Mouse (Mus musculus) limb, embryonic 14.5 days (tissue): ENCODE results near the gene Tlr2. TPM values are rescaled to one million over a fixed set of nuclear protein-coding genes. Genes with fewer than 3 reads are reported as not detected.

Source experiments
- ATAC-seq: fragments of 200-750 bp; cut with Nextera tagmentation; 2 replicates; pipeline ENCODE4 v1.8.0; 2017; ENCODE audit warnings: low read depth, moderate number of reproducible peaks, moderate TSS enrichment; ENCODE audit not compliant: low FRiP score
- DNase-seq: peaks from one replicate; pipeline ENCODE4 v3.0.0-alpha.2; 2015; ENCODE audit warnings: low spot score
- H3K27ac ChIP-seq: fragments of 300-500 bp; sonication (generic); replicated peaks from 2 replicates; pipeline ENCODE4 v1.5.1; 2014; ENCODE audit warnings: low read depth, mild to moderate bottlenecking, low read length, moderate library complexity, mixed read lengths
- H3K27me3 ChIP-seq: fragments of 300-500 bp; sonication (generic); 2 replicates; pipeline ENCODE4 v1.6.1; 2014; ENCODE audit warnings: low read length, mixed read lengths; ENCODE audit not compliant: control insufficient read depth, insufficient read depth
- H3K36me3 ChIP-seq: fragments of 300-500 bp; sonication (generic); 2 replicates; pipeline ENCODE4 v1.6.1; 2014; ENCODE audit warnings: mild to moderate bottlenecking, low read length, moderate library complexity, mixed read lengths; ENCODE audit not compliant: control insufficient read depth, insufficient read depth
- H3K4me1 ChIP-seq: fragments of 300-500 bp; sonication (generic); 2 replicates; pipeline ENCODE4 v1.6.1; 2014; ENCODE audit warnings: antibody characterized with exemption, low read length, mixed read lengths; ENCODE audit not compliant: control insufficient read depth, insufficient read depth
- H3K4me2 ChIP-seq: fragments of 300-500 bp; sonication (generic); replicated peaks from 2 replicates; pipeline ENCODE4 v1.6.1; 2014; ENCODE audit warnings: low read depth, mild to moderate bottlenecking, low read length, moderate library complexity; ENCODE audit not compliant: severe bottlenecking
- H3K4me3 ChIP-seq: fragments of 300-500 bp; sonication (generic); replicated peaks from 2 replicates; pipeline ENCODE4 v1.5.1; 2014; ENCODE audit warnings: low read length
- H3K9ac ChIP-seq: fragments of 300-500 bp; sonication (generic); 2 replicates; pipeline ENCODE4 v1.6.1; 2014; ENCODE audit warnings: mild to moderate bottlenecking, low read depth, low read length, moderate library complexity; ENCODE audit not compliant: severe bottlenecking
- H3K9me3 ChIP-seq: fragments of 300-500 bp; sonication (generic); 2 replicates; pipeline ENCODE4 v1.6.1; 2016; ENCODE audit warnings: low read length; ENCODE audit not compliant: control insufficient read depth
- POLR2A ChIP-seq: fragments of 200-500 bp; IDR thresholded peaks from 2 replicates; pipeline ENCODE4 v1.8.0; 2012; ENCODE audit warnings: inconsistent platforms, mild to moderate bottlenecking, moderate library complexity, borderline replicate concordance; ENCODE audit not compliant: insufficient read depth, insufficient read length; ENCODE audit errors: extremely low read depth
- WGBS: fragments of 180-500 bp; shearing (Covaris S2); extraction: QIAGEN DNeasy Blood & Tissue Kit; methylation state at CpG from one replicate; pipeline ENCODE4 v1.1.7; 2014; 5-methylcytosine and 5-hydroxymethylcytosine counted together
- polyA plus RNA-seq, 2 experiments: library from polyadenylated mRNA; depleted of rRNA in 1 of 2; stranded (reverse) in 1 of 2; unstranded in 1 of 2; fragments of >200 nt; fragmentation: Nextera tagmentation in 1 of 2; extraction: Ambion mirVana in 1 of 2; gene quantifications; 2 replicates each; pipeline versions ENCODE4 v1.2.1 to v1.2.3; 2012 to 2014

The Tlr2 gene
- polyA plus RNA-seq, 2 experiments: 5.6 to 10.3 TPM

GRCm38 (mm10) chr3:83801649-83802155, 39.9 kb downstream of the Tlr2 start:
- no peak overlapping the region for H3K9ac ChIP-seq
- no peaks in the 10 kb centered on the region for H3K9me3 ChIP-seq
- H3K4me2 ChIP-seq: no peak overlapping the region
- ATAC-seq (no peak), DNase-seq (no peak)
- WGBS: 94% methylated on average over 4 of the region's 4 CpGs
- H3K4me3 ChIP-seq: no peak overlapping the region
- no peak for TF ChIP-seq POLR2A
- H3K4me1 ChIP-seq: no peaks in the 10 kb centered on the region; the same call in 1 of the 2 replicates
- H3K27me3 ChIP-seq: no peaks in the 10 kb centered on the region
- H3K36me3 ChIP-seq: no peaks in the 10 kb centered on the region
- H3K27ac ChIP-seq: no peak overlapping the region

- 94% methylated on average over 7 of the region's 7 CpGs for WGBS
- Histone ChIP-seq H3K36me3 (no peaks in the 10 kb centered on the region), H3K4me2 (no peak overlapping the region)
These were observed 42.1 kb downstream of the Tlr2 start for GRCm38 (mm10) chr3:83799486-83799885.

GRCm38 (mm10) chr3:83797828-83798227, 43.7 kb downstream of the Tlr2 start:
- Histone ChIP-seq H3K27me3 (no peaks in the 10 kb centered on the region), H3K4me1 (no peaks in the 10 kb centered on the region), H3K4me3 (no peak overlapping the region), H3K9ac (no peak overlapping the region), H3K36me3 (no peaks in the 10 kb centered on the region), H3K27ac (no peak overlapping the region), H3K9me3 (no peaks in the 10 kb centered on the region), H3K4me2 (peak overlapping the region; percentile 10; the same call in 1 of the 2 replicates)
- WGBS: 5% methylated on average over 10 of the region's 10 CpGs
- peak; percentile 60 for DNase-seq
- peak; percentile 68 for ATAC-seq
- no peak for TF ChIP-seq POLR2A

More at GRCm38 (mm10) chr3:83799486-83799885, 42.1 kb downstream of the Tlr2 start:
- H3K9me3 ChIP-seq: no peaks in the 10 kb centered on the region
- no peak overlapping the region for H3K27ac ChIP-seq
- H3K4me3 ChIP-seq: no peak overlapping the region
- H3K9ac ChIP-seq: no peak overlapping the region
- no peak for DNase-seq
- no peaks in the 10 kb centered on the region for H3K4me1 ChIP-seq
- H3K27me3 ChIP-seq: no peaks in the 10 kb centered on the region
- ATAC-seq: no peak
- TF ChIP-seq POLR2A: no peak

- H3K27me3 ChIP-seq: no peaks in the 10 kb centered on the region
- no peak overlapping the region for H3K4me3 ChIP-seq
- H3K9me3 ChIP-seq: no peaks in the 10 kb centered on the region
- ATAC-seq: no peak
- H3K9ac ChIP-seq: no peak overlapping the region
- no peak for DNase-seq
- WGBS: 38% methylated on average over 6 of the region's 6 CpGs
- H3K27ac ChIP-seq: no peak overlapping the region
- H3K4me1 ChIP-seq: no peaks in the 10 kb centered on the region
- H3K4me2 ChIP-seq: no peak overlapping the region
- no peaks in the 10 kb centered on the region for H3K36me3 ChIP-seq
- no peak for TF ChIP-seq POLR2A
These were observed 44.5 kb downstream of the Tlr2 start for GRCm38 (mm10) chr3:83797098-83797497.

GRCm38 (mm10) chr3:83791444-83791843, 50.1 kb downstream of the Tlr2 start:
- no peak for TF ChIP-seq POLR2A
- WGBS: 51% methylated on average over 3 of the region's 3 CpGs

More at GRCm38 (mm10) chr3:83791444-83791843, 50.1 kb downstream of the Tlr2 start:
- no peak for ATAC-seq
- no peak for DNase-seq
- Histone ChIP-seq H3K4me2 (no peak overlapping the region), H3K27ac (no peak overlapping the region), H3K4me1 (peaks cover 6% of the 10 kb centered on the region; the same call in 1 of the 2 replicates), H3K27me3 (no peaks in the 10 kb centered on the region), H3K36me3 (no peaks in the 10 kb centered on the region), H3K9me3 (no peaks in the 10 kb centered on the region), H3K9ac (no peak overlapping the region), H3K4me3 (no peak overlapping the region)
